Mouse (Mus musculus): ENCODE results near the gene Abcg3. TPM values are rescaled to one million over a fixed set of nuclear protein-coding genes. Genes with fewer than 3 reads are reported as not detected.

Gene Abcg3
- 0.42 and 0.46 TPM in 2 replicates for polyA plus RNA-seq (2014; fragmentation: Nextera tagmentation; extraction: Ambion mirVana)

- ATAC-seq (ENCODE audit: low FRiP score) (no peak), DNase-seq (ENCODE audit: low spot score) (no peak)
- H3K9me3 ChIP-seq (ENCODE audit: control insufficient read depth, low read length) = no peaks in the 10 kb centered on the region
- no peak within 1 kb of the TSS for H3K4me3 ChIP-seq (ENCODE audit: low read depth, low read length)
- WGBS = 33% methylated on average over 12 of the region's 12 CpGs
- H3K27me3 ChIP-seq (ENCODE audit: control insufficient read depth, insufficient read depth, low read length) = no peaks in the 10 kb centered on the region
- no peak within 1 kb of the TSS for H3K4me2 ChIP-seq (replicated peaks; ENCODE audit: low read depth, low read length)
- no peak within 1 kb of the TSS for H3K9ac ChIP-seq (ENCODE audit: low read depth, low read length)
- H3K4me1 ChIP-seq (replicated peaks; ENCODE audit: control insufficient read depth, insufficient read depth, low read length) = no peaks in the 10 kb centered on the region
- no peaks in the 10 kb centered on the region for H3K36me3 ChIP-seq (ENCODE audit: control insufficient read depth, insufficient read depth, low read length)
- no peak within 1 kb of the TSS for H3K27ac ChIP-seq (ENCODE audit: low read depth, low read length)
Measured at GRCm38 (mm10) chr5:104982535-104982934, at the start of gene Abcg3. Abcg3 (minus strand) TSS chr5:104982718.

- Histone ChIP-seq H3K36me3 (ENCODE audit: control insufficient read depth, insufficient read depth, low read length) (no peaks in the 10 kb centered on the region), H3K4me1 (replicated peaks; ENCODE audit: control insufficient read depth, insufficient read depth, low read length) (no peaks in the 10 kb centered on the region), H3K4me2 (replicated peaks; ENCODE audit: low read depth, low read length) (no peak overlapping the region), H3K4me3 (ENCODE audit: low read depth, low read length) (no peak overlapping the region), H3K27me3 (ENCODE audit: control insufficient read depth, insufficient read depth, low read length) (no peaks in the 10 kb centered on the region), H3K27ac (ENCODE audit: low read depth, low read length) (no peak overlapping the region), H3K9me3 (ENCODE audit: control insufficient read depth, low read length) (no peaks in the 10 kb centered on the region), H3K9ac (ENCODE audit: low read depth, low read length) (no peak overlapping the region)
- no peak for DNase-seq (ENCODE audit: low spot score)
- 78% methylated on average over 1 of the region's 1 CpGs for WGBS
- ATAC-seq (ENCODE audit: low FRiP score) = no peak
Measured at GRCm38 (mm10) chr5:105012551-105012950, 30.0 kb upstream of the Abcg3 start.

- H3K4me1 ChIP-seq (replicated peaks; ENCODE audit: control insufficient read depth, insufficient read depth, low read length) = no peaks in the 10 kb centered on the region
- no peaks in the 10 kb centered on the region for H3K27me3 ChIP-seq (ENCODE audit: control insufficient read depth, insufficient read depth, low read length)
- H3K36me3 ChIP-seq (ENCODE audit: control insufficient read depth, insufficient read depth, low read length) = no peaks in the 10 kb centered on the region
- H3K4me2 ChIP-seq (replicated peaks; ENCODE audit: low read depth, low read length) = no peak overlapping the region
- no peaks in the 10 kb centered on the region for H3K9me3 ChIP-seq (ENCODE audit: control insufficient read depth, low read length)
- no peak overlapping the region for H3K4me3 ChIP-seq (ENCODE audit: low read depth, low read length)
- 82% methylated on average over 4 of the region's 4 CpGs for WGBS
- ATAC-seq (ENCODE audit: low FRiP score) (no peak), DNase-seq (ENCODE audit: low spot score) (no peak)
- no peak overlapping the region for H3K27ac ChIP-seq (ENCODE audit: low read depth, low read length)
- no peak overlapping the region for H3K9ac ChIP-seq (ENCODE audit: low read depth, low read length)
Measured at GRCm38 (mm10) chr5:105011570-105011969, 29.1 kb upstream of the Abcg3 start.

- no peak for DNase-seq (ENCODE audit: low spot score)
- Histone ChIP-seq H3K4me2 (replicated peaks; ENCODE audit: low read depth, low read length) (no peak overlapping the region), H3K9me3 (ENCODE audit: control insufficient read depth, low read length) (no peaks in the 10 kb centered on the region), H3K27me3 (ENCODE audit: control insufficient read depth, insufficient read depth, low read length) (no peaks in the 10 kb centered on the region), H3K9ac (ENCODE audit: low read depth, low read length) (no peak overlapping the region), H3K4me1 (replicated peaks; ENCODE audit: control insufficient read depth, insufficient read depth, low read length) (no peaks in the 10 kb centered on the region), H3K4me3 (ENCODE audit: low read depth, low read length) (no peak overlapping the region), H3K27ac (ENCODE audit: low read depth, low read length) (no peak overlapping the region), H3K36me3 (ENCODE audit: control insufficient read depth, insufficient read depth, low read length) (no peaks in the 10 kb centered on the region)
- ATAC-seq (ENCODE audit: low FRiP score) = no peak
Measured at GRCm38 (mm10) chr5:105010376-105010775, 27.9 kb upstream of the Abcg3 start.

- Histone ChIP-seq H3K9me3 (ENCODE audit: control insufficient read depth, low read length) (no peaks in the 10 kb centered on the region), H3K4me2 (replicated peaks; ENCODE audit: low read depth, low read length) (no peak overlapping the region), H3K27ac (ENCODE audit: low read depth, low read length) (no peak overlapping the region), H3K4me3 (ENCODE audit: low read depth, low read length) (no peak overlapping the region), H3K4me1 (replicated peaks; ENCODE audit: control insufficient read depth, insufficient read depth, low read length) (no peaks in the 10 kb centered on the region), H3K9ac (ENCODE audit: low read depth, low read length) (no peak overlapping the region), H3K36me3 (ENCODE audit: control insufficient read depth, insufficient read depth, low read length) (no peaks in the 10 kb centered on the region), H3K27me3 (ENCODE audit: control insufficient read depth, insufficient read depth, low read length) (no peaks in the 10 kb centered on the region)
- no peak for DNase-seq (ENCODE audit: low spot score)
- ATAC-seq (ENCODE audit: low FRiP score) = no peak
- WGBS = 85% methylated on average over 2 of the region's 2 CpGs
Measured at GRCm38 (mm10) chr5:104989411-104989810, 6.9 kb upstream of the Abcg3 start.

- 60% methylated on average over 2 of the region's 2 CpGs for WGBS
- ATAC-seq (ENCODE audit: low FRiP score) (no peak), DNase-seq (ENCODE audit: low spot score) (no peak)
- Histone ChIP-seq H3K9ac (ENCODE audit: low read depth, low read length) (no peak overlapping the region), H3K27ac (ENCODE audit: low read depth, low read length) (no peak overlapping the region), H3K4me3 (ENCODE audit: low read depth, low read length) (no peak overlapping the region), H3K9me3 (ENCODE audit: control insufficient read depth, low read length) (no peaks in the 10 kb centered on the region), H3K36me3 (ENCODE audit: control insufficient read depth, insufficient read depth, low read length) (no peaks in the 10 kb centered on the region), H3K4me2 (replicated peaks; ENCODE audit: low read depth, low read length) (no peak overlapping the region), H3K4me1 (replicated peaks; ENCODE audit: control insufficient read depth, insufficient read depth, low read length) (no peaks in the 10 kb centered on the region), H3K27me3 (ENCODE audit: control insufficient read depth, insufficient read depth, low read length) (no peaks in the 10 kb centered on the region)
Measured at GRCm38 (mm10) chr5:104988000-104988399, 5.5 kb upstream of the Abcg3 start.

- no peak overlapping the region for H3K27ac ChIP-seq (ENCODE audit: low read depth, low read length)
- ATAC-seq (ENCODE audit: low FRiP score) (no peak), DNase-seq (ENCODE audit: low spot score) (peak; percentile 19)
- WGBS = 52% methylated on average over 1 of the region's 1 CpGs
- H3K4me3 ChIP-seq (ENCODE audit: low read depth, low read length) = no peak overlapping the region
- H3K4me1 ChIP-seq (replicated peaks; ENCODE audit: control insufficient read depth, insufficient read depth, low read length) = no peaks in the 10 kb centered on the region
- H3K4me2 ChIP-seq (replicated peaks; ENCODE audit: low read depth, low read length) = no peak overlapping the region
- no peak overlapping the region for H3K9ac ChIP-seq (ENCODE audit: low read depth, low read length)
- no peaks in the 10 kb centered on the region for H3K36me3 ChIP-seq (ENCODE audit: control insufficient read depth, insufficient read depth, low read length)
- no peaks in the 10 kb centered on the region for H3K27me3 ChIP-seq (ENCODE audit: control insufficient read depth, insufficient read depth, low read length)
- no peaks in the 10 kb centered on the region for H3K9me3 ChIP-seq (ENCODE audit: control insufficient read depth, low read length)
Measured at GRCm38 (mm10) chr5:104986706-104987105, 4.2 kb upstream of the Abcg3 start.

GRCm38 (mm10) chr5:104979040-104979513, 3.4 kb downstream of the Abcg3 start:
- H3K27me3 ChIP-seq (ENCODE audit: control insufficient read depth, insufficient read depth, low read length) = no peaks in the 10 kb centered on the region
- WGBS = 65% methylated on average over 2 of the region's 2 CpGs

GRCm38 (mm10) chr5:104958141-104958793, 24.3 kb downstream of the Abcg3 start:
- Histone ChIP-seq H3K27ac (ENCODE audit: low read depth, low read length) (no peak overlapping the region), H3K4me2 (replicated peaks; ENCODE audit: low read depth, low read length) (no peak overlapping the region), H3K36me3 (ENCODE audit: control insufficient read depth, insufficient read depth, low read length) (no peaks in the 10 kb centered on the region), H3K9me3 (ENCODE audit: control insufficient read depth, low read length) (no peaks in the 10 kb centered on the region), H3K9ac (ENCODE audit: low read depth, low read length) (no peak overlapping the region), H3K27me3 (ENCODE audit: control insufficient read depth, insufficient read depth, low read length) (no peaks in the 10 kb centered on the region), H3K4me1 (replicated peaks; ENCODE audit: control insufficient read depth, insufficient read depth, low read length) (no peaks in the 10 kb centered on the region), H3K4me3 (ENCODE audit: low read depth, low read length) (no peak overlapping the region)
- ATAC-seq (ENCODE audit: low FRiP score) = no peak
- no peak for DNase-seq (ENCODE audit: low spot score)
- WGBS = 79% methylated on average over 2 of the region's 2 CpGs

More at GRCm38 (mm10) chr5:104979040-104979513, 3.4 kb downstream of the Abcg3 start:
- no peaks in the 10 kb centered on the region for H3K36me3 ChIP-seq (ENCODE audit: control insufficient read depth, insufficient read depth, low read length)
- no peak overlapping the region for H3K4me3 ChIP-seq (ENCODE audit: low read depth, low read length)
- no peak for DNase-seq (ENCODE audit: low spot score)
- no peak overlapping the region for H3K27ac ChIP-seq (ENCODE audit: low read depth, low read length)
- no peak for ATAC-seq (ENCODE audit: low FRiP score)
- H3K9ac ChIP-seq (ENCODE audit: low read depth, low read length) = no peak overlapping the region
- H3K4me1 ChIP-seq (replicated peaks; ENCODE audit: control insufficient read depth, insufficient read depth, low read length) = no peaks in the 10 kb centered on the region
- no peak overlapping the region for H3K4me2 ChIP-seq (replicated peaks; ENCODE audit: low read depth, low read length)
- H3K9me3 ChIP-seq (ENCODE audit: control insufficient read depth, low read length) = no peaks in the 10 kb centered on the region

All from hindbrain, embryonic 11.5 days (tissue).